Mouse (Mus musculus) heart, postnatal 36 days (tissue): Measurements from ENCODE around the gene Nrxn3. TPM values are rescaled to one million over a fixed set of nuclear protein-coding genes. Genes with fewer than 3 reads are reported as not detected.

Experiments
- DNase-seq, 2 experiments: peaks; one replicate each; pipeline ENCODE4 v3.0.0; 2021 to 2022
- intact Hi-C: fragments of 180-260 bp; cut with DNase I; formaldehyde crosslinking; loops from one replicate; pipeline ENCODE4 v1.15.1; 2025
- total RNA-seq, 2 experiments: library from RNA; stranded (reverse); gene quantifications; 2 replicates each; pipeline ENCODE4 v1.2.3; 2021

Nrxn3 gene
- total RNA-seq, 2 experiments from 2014 or later = 0.08 to 0.19 TPM

DNA sequence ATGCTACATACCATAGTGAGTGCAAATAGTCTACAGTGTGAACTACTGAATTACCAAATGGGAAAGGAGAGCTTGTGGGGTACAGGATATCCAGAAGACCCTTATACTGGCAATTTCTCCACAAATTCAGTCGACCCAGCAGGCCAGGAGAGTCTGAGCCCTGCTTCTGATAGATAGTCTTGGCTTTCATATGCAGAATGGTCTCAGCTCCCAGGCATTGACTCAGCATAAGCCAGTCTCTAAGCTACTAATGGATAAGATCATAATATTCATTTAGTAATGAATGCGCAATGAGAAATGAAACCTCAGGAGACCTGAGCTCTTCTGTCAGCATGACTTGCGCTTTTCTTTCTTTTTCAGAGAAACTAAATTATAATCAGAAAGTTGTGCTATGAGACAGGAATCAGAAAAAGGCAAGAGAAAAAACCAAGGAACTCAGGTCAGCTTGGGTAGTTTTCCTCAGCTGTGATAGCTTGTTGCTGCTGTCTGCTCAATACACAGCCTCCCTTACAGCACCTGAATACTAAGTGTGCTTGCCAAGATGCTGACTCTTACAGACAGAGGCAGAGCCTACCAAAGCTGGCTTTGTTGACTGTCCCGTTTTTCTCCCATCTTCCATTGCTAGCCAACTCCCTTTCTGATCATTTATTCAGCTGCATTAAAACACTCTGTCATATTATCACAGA lies 567.1 kb downstream of the Nrxn3 start:
- DNase-seq = no peak
- intact Hi-C loops = no loop called here

DNA sequence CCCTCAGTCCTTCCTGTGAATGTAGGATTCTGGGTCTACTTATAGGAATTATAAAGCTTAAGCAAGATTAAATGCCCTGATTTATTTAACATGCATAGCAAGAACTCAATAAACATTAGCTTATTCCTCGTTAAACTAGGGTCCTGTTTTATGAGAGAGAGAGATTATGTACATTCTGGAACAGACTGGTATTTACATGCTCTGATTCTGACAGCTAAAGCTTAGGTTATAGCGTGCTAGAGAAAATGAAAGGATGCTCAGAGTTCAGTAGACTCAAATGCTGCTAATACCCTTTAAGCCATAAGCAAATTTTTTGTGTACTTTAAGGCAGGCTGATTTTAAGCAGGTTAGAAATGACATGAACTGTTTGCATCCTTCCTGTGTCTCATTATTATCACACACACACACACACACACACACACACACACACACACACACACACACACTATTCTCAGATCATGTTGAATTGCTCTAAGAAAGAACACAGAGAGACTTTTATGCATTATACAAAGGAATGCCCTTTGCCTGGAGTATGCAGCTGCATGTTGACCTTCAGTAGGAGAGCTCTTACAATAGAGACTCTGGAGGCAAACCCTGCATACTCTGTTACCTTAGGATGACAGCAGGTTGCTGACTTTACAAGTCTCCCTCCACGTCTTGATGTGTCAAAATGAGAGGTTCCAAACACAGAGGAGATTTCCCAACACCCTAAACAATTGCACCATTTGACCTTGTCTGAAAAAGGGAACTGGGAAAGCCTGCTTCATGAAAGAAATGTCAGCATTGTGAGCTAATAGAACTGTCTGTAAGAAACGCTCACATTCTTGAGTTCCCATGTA lies 568.3 kb downstream of the Nrxn3 start:
- no peak for DNase-seq
- intact Hi-C loops = no loop called here

DNA sequence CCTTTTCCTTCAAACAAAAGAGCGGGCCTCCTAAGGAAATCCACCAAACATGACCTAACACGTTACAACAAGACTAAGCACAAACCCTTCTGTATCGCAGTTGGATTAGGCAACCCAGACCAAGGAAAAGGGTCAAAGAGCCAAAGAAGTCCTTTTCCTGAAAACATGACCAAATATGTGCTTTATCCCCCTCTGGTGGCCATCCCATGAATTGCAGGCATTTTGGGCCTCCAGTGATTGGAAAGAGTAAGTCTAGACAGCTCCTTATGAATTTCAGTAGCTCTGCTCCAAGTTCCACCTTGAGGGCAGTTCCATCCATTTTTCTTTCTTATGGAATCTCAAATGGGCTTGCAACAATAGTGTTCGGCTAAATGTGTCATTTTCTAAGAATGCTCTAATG lies 579.3 kb downstream of the Nrxn3 start:
- DNase-seq = peak; percentile 43 to 71
- intact Hi-C loops = loop anchor here (5.0 kb wide), 1 partner anchor 895 kb away; no protein-coding TSS in a partner anchor

DNA sequence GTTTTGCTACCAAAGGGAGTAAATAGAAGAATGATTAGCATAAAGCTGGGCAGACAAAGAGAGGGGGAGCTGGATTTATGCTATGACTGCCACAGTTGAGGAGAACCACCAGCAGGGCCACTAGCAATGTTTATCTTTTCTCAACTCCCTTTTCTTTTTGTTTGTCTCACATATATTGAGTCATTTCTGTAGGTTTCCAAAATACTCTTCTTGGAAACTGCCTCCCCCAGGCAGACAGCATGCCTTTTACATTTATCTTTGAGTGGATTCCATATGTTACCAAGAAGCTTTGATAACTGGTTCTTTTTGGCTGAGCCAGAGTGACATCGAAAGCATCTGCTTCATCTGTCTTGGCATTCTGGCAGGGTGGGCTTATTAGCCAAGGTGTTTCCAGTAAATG lies 587.5 kb downstream of the Nrxn3 start:
- DNase-seq = no peak
- intact Hi-C loops = no loop called here

DNA sequence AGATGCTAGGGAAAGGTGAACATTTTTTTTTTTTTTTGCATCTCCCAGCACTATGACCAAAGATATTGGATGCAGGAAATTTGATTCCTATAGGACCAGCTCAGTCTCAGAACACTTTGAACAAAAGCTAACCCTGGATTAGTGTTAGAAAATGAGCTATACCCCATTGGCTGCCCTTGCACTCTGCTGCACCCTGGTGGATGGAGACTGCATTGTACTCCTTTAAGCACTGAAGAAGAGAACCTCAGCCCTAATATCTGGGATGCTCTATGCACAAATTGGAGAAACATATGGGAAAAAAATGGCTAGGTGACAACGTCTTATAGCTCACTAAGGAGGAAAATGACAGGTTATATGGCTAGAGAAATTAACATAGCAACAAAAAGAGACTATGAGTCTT lies 589.9 kb downstream of the Nrxn3 start:
- no peak for DNase-seq
- intact Hi-C loops = no loop called here

DNA sequence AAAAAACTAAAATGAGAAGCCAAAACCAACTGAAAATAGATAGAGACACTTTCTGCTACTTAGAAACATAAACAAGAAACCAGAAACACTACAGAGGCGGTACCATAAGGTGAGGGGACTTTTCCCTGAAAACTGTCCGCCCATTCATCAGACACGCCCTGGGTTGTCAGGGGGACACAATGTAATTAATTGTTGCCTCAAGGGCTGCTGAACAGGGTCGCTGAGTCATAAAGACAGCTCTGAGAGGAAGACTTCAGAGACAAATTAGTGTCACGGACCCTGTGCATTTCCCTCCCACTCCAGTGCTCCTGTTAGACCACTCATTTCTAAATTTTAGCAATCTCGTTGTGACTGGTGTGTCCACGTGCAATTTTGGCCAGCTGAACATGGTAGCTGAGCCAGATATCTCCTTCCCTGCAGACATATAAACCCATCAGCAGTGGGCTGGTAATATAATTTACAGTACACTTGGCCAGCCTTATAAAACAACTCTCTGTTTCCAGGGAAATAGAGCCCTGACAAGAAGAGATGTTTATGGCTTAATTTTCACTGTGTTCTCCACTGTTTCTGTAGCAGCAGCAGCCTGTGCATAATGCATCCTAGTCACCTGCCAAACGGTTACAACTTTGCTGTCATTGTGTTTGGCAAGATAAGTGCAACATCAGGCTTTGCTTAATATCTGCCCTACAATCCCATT lies 603.3 kb downstream of the Nrxn3 start:
- intact Hi-C loops = no loop called here
- no peak for DNase-seq

DNA sequence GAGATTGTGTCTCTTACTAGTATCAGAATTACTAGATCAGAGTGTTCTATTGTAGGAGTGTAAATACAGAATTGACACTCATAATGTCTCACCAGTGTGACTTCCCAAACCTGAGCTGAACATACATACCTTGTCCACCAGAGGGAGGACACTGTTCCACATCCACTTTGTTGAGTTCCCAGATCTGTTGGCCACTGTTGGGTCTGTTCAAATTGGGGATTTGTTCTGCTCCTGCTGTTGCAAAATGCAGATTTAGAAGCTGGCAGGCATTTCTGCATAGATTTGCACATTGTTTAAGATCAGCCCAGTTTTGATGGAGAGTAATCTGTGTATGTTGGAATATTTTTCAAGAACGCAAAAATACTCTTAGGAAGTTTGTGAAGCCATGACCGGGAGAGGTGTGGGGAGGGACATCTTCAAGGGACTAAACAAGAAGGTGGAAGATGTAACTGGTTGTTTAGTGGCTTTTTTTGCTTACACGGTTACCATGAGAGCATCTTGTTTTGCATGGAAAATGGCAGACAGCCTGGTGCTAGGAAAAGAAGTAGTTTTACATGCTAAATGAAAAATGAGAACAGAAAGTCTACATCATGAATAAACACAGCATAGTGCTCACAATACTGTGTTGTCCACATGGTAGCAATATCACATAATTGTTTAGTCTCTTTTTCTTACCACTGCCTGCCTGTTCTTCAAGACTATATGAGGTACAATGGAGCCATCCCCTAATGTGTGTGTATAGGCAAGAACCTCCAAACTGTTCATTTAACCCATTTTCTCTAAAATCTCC lies 609.0 kb downstream of the Nrxn3 start:
- DNase-seq = no peak
- intact Hi-C loops = no loop called here

DNA sequence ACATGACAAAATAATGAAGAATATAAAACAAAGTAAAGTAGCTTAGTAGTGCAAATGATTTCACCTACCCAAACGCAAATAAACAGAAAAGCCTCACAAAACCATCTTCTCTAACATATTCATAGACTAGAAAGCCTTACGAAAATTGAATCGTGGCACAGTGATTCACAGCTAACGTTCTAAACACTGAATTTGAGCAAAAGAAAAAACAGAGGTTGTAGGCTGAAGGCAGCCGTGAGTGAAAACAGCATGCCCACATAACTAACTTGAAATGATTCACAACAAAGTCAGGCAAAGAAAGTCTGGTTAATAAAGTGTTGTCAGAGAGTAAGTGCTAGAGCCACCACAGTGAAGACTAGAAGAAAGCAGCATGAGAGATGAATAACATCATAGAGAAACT lies 610.8 kb downstream of the Nrxn3 start:
- intact Hi-C loops = no loop called here
- no peak for DNase-seq

DNA sequence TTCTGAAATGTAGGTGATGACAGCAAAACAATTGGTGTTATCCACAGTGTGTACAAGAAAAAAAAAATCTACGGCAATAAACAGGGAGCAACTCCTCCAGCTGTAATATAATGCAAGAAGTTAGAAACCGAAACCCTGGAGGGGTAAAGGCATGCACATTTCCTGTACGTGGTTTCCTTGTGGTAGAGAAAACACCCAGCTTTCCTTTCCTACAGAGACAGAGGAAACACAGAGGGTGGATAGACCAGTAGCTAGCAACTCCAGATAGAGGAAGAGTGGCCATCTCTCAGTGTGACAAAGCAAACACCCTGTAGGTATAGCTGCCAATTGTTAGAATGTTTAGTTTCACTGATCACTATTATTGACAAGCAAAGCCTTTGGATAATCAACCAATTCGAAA lies 642.2 kb downstream of the Nrxn3 start:
- DNase-seq = no peak
- intact Hi-C loops = no loop called here

DNA sequence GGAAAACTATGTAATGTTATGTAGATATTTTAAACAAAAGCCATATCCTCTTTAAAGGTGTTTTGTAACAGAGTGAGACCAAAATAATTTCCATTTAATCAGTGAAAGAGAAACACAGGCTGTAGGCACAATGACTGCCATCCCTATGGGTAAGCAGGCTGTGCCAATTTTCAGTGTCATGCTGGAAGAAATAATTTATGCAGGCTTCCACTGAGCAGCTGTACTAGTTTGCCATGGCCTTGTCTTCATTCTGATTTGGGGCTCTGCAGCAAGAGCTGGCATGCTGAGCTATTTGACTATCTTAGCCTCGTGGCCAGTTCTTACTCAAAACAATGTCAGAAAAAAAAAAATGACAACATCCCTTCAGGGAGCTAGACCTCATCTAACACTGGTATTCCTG lies 647.3 kb downstream of the Nrxn3 start:
- intact Hi-C loops = no loop called here
- no peak for DNase-seq

DNA sequence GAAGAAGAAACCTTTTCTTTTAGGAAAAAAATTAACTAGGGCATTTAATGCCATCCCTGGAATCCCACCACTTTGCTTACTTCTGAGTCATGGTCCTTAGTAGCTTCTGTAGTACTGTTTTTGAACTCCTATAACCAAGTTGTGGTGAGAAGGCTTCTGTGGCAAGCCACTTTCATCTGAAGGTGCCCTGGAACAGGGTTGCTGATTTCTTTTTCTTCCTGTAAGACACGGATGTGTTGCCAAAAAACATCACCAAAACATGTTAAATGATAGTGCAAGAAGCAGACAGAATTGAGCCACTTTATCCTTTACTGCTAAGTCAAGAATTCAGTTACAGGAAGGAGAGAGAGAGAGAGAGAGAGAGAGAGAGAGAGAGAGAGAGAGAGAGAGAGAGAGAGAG lies 653.9 kb downstream of the Nrxn3 start:
- DNase-seq = no peak
- intact Hi-C loops = no loop called here

DNA sequence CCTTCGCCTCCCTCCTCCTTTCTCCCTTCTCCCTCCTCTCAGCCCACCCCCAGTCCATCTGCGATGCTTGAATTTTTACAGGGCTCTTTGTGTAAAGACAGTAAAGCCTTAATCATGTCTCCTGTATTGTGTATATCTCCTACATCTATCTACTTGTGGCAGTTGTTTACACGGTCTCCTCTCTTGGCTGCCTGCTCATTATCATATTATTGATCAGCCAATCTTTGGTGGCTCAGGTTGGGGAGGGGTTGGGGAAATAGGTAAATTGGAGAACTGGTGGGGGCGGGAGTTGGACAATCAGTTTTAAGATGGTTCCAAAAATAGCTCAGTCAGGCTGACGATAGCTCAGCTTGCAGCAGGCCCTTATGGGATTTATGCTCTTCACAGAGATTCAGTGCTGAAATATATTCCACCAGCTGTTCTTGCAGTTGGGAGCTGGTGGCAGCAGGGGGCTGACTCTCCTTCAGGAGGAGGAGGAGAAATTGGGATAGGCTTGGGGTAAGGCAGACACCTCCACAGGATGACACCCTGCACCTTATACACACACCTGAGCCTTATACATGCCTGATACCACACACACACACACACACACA lies 654.5 kb downstream of the Nrxn3 start:
- intact Hi-C loops = no loop called here
- DNase-seq = no peak

DNA sequence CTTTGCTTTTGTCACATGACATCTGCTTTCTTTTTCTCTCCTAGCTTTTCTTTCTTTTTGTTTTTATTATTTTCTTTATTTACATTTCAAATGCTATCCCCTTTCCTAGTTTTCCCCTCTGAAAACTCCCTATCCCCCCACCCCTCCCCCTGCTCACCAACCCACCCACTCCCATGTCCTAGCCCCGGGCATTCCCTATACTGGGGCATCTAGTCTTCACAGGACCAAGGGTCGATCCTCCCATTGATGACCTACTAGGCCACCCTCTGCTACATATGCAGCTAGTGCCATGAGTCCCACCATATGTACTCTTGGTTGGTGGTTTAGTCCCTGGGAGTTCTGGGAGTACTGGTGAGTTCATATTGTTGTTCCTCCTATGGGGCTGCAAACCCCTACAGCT lies 655.0 kb downstream of the Nrxn3 start:
- DNase-seq = no peak
- intact Hi-C loops = no loop called here

DNA sequence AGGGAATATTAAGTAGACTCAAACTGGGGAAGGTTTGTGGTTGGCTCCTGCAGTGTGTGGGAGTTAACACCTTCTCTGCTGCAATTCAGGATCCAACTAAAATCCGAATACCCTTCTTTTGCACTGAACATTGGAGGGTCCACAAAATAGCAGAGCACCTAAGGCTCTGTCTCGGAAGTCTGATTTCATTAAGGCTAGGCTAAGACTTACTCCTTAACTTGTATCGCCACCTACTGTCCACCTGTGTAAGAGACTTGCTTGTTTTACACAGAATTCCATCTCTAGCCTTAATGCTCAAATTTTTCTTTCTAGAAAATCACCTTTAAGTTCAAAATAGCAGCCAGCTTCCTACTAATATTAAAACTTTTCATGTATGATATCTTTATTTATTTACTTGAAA lies 660.6 kb downstream of the Nrxn3 start:
- DNase-seq = no peak
- intact Hi-C loops = no loop called here

DNA sequence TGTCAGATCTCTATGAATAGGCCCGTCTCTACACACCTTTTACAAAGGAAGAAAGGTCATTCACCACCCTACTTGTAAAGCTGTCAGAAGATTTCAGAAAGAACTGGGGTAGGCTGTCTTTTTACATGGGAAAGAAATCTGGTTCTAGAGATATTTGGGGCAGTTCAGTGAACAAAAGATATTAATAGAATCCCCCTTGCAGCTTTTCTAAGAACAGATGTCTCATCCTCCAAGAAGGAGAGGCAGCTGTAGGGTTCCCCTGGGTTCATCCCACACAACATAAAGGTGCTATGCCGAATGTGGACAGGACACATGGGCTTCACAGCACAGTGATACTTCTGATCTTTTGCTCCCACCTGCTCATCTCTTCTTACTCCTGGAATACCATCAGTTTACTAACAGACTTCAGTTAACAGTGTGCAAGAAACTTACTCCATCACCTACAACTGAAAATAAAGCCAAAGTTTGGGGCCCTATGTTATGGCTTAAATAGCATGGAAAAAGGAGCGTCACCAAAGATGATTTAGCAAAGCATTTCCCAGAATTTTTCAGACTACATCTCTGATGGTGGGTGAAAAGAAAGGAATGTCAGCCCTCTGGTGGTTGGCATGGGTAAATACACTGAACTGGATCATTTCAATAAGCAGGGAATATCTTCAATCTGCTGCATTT lies 672.6 kb downstream of the Nrxn3 start:
- no peak for DNase-seq
- intact Hi-C loops = no loop called here

DNA sequence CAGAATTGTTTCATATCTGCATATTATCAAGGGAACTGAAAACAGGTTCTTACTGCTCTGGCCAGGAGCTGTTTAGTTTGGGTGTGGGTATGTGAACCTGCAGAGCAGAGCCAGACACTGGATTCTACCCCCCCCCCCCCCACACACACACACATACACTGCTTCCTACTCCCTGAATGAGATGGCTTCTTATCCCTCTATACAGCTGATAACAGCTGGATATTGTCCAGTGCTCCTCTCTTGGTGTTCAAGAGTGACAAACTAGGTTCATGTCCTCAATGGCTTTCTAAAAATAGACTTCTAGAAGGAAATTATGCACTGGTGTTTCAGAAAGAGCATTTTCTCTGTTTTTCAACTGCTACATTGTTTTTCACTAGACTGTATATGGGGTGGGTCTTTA lies 713.8 kb downstream of the Nrxn3 start:
- no peak for DNase-seq
- intact Hi-C loops = no loop called here

DNA sequence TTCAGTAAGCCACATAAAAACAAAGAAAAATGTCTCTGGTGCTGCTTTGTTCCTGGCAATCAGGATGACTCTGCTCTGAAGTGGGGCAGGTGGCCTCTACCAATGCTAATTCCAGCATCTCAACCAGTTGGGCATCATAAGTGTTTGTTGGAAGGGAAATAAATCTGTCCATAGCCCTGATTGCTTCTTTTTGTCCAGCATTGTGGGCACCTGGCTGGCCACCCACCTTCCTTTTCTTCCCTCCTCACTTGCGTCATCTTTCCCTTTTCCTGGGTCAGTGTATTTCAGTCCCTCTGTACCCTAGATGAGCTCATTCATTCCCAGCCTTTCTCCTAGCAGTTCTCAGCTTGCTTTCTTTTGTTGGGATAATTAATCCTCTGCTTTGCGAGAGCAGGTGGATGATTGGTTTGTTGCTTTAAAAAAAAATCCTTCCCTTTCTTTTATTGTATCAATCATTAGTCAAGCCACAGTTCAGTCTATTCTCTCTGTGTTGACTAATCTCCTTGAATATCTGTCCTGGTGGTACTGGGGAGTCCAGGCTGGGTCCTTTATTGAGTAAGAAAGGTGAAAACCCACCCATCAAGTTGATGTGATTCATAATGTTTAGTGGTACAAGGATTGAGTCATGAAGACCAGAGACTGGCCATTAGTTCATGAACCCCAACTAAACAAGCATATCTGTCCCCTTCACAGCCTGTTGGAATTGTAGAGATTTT lies 719.8 kb downstream of the Nrxn3 start:
- no peak for DNase-seq
- intact Hi-C loops = no loop called here

DNA sequence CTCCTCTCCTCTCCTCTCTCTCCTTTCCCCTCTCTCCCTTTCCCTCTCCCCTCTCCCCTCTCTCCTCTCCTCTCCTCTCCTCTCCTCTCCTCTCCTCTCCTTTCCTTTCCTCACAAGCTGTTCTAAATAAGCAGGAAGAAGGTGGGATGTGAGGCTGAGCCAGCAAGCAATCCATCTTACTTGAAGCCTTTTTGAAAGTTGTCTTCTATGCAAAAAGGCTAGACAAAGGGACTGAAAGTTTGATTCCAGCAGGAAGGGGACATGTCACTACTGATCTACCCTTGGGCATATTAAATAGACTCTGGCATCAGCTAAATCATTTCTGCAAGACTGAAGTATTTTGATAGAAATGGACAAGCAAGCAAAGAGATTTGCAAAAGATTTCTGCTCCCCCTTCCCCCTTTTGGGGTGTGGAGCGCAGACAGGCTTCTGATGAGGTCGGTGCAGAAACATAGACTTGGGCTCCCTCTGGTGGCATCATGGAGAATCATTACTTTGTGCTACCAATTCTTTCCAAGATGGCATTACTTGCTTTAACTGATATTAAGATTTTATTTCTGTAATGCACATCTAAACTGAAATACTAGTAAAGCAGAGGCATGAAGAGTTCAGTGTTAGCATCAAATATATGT lies 728.1 kb downstream of the Nrxn3 start:
- intact Hi-C loops = no loop called here
- DNase-seq = peak; percentile 4 to 20

DNA sequence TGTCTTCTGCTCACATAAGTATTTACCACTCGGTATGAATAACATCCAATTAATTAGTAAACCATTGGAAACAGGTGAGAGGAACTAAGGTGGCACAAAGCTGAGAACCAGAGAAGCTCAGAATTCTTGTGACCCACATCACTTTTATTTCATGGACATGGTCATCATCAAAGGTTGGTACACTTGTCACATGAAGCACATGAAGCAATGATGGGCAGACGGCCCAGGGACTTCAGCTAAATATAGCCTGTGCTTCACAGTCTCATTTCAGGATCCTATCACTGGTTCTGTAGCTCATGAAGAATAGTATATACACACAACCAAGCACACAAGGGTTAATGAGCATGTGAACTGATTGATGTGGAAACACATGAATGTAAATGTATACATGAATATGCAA lies 747.5 kb downstream of the Nrxn3 start:
- intact Hi-C loops = no loop called here
- DNase-seq = peak; percentile 24 to 35
